Mouse (Mus musculus) frontal cortex, adult 2 months (tissue): Measurements from ENCODE around the gene Tbc1d10b. TPM values are rescaled to one million over a fixed set of nuclear protein-coding genes. Genes with fewer than 3 reads are reported as not detected.
A peak's percentile ranks its signal among the peaks of the same experiment; 100 is the strongest.

Experiments
- DNase-seq, 2 experiments: peaks; one replicate each; pipeline ENCODE4 v3.0.0; 2022; ENCODE audit warnings: low spot score in 1 of 2; ENCODE audit errors: extremely low spot score in 1 of 2
- polyA plus RNA-seq: library from polyadenylated mRNA; depleted of rRNA; stranded (reverse); fragments of >200 nt; gene quantifications from 2 replicates; pipeline ENCODE4 v1.2.3, GENCODE M21; 2012

Gene Tbc1d10b
- polyA plus RNA-seq, 1 experiment, result 77.8 TPM

DNA sequence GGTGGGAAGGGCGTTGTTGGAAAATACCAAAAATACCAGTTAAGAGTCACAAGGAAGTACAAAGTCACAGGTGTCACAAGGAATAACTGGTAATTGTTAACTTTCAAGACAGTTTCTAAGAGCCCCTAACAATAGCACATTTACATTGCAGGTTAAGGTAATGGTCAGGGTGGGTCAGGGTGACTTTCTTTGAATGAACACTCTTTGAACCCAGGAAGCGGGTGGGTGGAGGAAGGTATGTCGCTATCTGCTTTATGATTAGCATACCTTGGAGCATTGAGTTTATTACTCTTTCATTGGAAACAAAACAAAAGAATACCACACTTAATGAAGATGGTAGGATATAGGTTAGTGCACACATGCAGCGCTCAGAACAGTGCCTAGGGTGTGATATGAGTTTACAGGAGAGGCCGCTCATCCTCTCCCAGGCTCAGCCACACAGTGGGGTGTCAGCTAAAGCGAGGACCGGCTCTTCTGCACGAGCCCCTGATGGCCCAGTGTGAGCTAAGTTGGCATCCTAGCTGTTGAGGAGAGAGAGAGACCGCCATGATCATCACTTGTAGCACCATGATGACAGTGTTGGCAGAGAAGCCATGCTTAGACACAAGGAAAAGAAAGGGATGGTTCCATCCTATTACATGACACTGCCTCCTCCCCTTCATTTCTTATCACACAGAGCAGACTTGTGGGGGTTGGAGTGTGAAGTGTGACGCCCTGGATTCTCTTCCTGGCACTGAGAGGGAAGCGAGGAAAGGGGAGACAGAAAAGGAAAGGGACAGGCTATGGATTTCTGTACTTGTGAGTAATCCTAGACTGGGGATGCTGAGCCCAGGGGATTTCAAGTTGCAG lies 17.1 kb upstream of the Tbc1d10b start:
- peak in 1 of 2 experiments; percentile 71 for DNase-seq

- DNase-seq, result no peak
These were observed 16.3 kb upstream of the Tbc1d10b start for GRCm38 (mm10) chr7:127224616-127225015.

DNA sequence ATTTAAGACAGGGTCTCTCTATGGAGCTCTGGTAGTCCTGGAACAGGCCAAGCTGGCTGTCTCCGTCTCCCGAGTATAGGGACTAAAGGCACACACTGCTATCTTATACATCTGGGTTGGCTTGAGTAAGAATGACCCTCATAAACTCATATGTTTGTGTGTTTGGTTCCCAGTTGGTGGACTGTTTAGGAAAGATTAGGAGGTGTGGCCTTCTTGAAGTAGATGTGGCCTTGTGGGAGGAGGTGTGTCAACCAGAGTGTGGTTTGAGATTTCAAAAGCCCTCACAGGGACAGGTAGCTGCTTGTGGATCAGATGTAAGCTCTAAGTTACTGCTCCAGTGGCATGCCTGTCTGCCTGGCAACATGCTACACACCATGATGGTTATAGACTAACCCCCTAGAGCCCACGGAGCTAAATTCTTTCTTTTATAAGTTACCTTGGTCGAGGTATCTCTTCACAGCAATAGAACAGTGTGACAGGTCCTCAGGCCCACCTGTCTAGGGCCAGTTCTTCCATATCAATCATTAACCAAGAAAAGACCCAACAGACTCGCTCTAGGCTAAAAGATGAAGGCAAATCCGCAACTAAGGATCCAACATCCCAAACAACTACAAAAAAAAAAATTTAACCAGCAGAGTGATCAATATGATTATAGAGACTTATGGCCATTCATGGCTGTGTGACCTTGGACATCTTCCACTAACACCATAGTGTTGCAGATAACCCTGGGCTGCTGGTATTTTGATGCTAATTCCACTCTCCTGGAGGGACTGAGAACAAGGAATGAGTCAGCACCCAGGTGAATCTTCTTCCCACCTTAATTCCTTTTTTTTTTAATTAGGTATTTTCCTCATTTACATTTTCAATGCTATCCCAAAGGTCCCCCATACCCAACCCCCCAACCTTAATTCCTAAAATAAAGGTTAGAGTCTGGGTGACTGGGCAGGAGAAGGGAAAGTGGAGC lies 15.5 kb upstream of the Tbc1d10b start:
- DNase-seq, result no peak

- DNase-seq, result no peak
These were observed 14.8 kb upstream of the Tbc1d10b start for GRCm38 (mm10) chr7:127223106-127223505.

DNA sequence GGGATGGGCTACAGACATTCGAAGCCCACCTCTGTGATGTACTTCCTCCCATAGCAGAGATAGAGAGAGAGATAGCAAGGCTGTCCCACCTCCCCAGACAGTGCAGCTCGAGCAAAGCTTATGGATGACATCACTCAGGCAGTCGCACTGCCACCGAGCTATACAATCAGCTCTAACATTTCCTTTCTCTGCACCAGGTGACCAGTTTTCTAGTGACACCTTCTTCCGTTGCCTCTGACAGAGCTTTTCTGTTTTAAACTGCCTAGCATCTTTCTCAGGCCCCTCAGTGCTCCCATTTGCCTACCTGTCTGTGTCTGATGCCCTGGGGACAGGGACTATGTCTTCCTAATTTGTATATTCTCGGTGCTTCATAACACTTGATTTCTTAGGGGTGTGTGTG lies 12.2 kb upstream of the Tbc1d10b start:
- DNase-seq, result no peak

- DNase-seq, result no peak
These were observed 10.4 kb upstream of the Tbc1d10b start for GRCm38 (mm10) chr7:127218670-127219069.

GRCm38 (mm10) chr7:127217901-127218642 lies 9.8 kb upstream of the Tbc1d10b start:
- DNase-seq, result no peak

GRCm38 (mm10) chr7:127217475-127217874 lies 9.2 kb upstream of the Tbc1d10b start:
- no peak for DNase-seq

DNA sequence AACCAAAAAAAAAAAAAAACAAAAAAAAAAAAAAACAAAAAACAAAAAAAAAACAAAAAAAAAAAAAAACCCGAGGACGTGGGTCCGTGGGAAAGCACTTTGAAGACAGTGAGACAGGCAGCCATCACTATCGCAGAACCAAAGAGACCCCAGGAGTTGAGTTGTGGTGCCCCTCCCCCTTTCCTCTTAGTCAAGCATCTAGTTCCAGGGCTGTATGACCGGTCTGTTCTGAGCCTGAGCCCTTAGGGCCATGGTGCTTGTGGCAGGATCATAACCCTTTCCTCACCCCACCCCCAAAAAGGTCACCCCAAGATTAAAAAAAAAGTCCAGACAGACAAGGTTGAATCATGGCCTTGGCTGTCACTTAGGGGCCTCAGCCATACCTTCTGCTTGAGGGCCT lies 8.0 kb upstream of the Tbc1d10b start:
- no peak for DNase-seq

DNA sequence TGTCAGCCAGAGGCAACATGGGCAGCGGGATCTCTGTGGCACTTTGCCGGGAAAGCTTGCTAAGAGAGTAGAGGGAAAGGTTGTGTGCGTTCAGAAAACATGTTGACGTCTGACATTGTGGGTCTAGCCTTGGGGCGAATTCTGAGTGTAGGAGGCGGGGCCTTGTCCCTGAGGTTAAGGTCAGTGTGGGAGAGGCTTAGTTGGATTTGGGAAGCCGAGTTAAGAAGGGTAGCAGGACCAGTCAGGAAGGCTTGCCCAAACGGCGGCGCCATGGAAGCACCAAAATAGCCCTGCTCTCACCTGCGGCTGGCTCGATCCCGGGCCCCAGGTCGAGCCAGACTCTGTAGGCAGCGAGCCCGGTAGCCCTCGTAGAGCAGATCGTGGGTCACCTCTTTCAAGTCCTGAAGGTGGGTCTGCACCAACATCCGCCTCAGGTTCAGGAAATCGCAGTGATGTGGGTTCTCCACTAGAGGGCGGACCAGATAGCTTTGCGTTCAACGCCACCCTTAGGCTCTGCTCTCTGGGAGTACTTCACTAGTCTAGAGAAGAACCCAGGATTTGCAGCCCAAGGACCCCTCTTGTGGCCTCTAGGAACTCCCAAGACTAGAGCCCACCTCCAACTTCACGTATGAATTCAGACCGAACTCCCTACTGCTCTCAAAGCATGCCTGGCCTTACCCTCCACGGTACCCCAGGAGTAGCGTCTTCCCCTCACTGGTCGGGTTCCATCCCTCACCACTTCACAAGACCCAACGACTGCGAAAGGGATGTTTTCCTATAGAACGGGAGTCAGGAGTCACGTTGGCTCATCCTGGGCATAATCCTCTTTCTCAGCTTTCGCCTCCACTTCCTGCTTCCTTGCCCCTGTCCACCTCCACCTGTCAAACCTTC lies 7.0 kb upstream of the Tbc1d10b start:
- DNase-seq, result peak in 1 of 2 experiments; percentile 76

GRCm38 (mm10) chr7:127214521-127214920 lies 6.3 kb upstream of the Tbc1d10b start:
- no peak for DNase-seq

DNA sequence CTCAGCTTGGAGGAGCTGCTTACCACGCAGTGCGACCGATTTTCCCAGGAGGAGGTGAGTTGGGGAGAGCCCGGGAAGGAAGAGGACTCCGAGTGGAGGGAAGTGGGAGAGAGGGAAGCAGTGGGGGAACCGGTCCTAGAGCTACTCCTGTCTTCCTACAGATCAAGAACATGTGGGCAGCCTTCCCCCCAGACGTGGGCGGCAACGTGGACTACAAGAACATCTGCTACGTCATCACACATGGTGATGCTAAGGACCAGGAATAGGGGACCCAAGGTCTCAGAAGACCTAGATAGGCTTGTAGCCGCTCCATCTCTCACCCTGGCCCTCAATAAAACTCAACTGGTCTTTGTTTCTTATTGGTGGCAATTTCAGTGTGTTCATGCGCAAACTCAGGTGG lies 5.7 kb upstream of the Tbc1d10b start:
- DNase-seq, result no peak

DNA sequence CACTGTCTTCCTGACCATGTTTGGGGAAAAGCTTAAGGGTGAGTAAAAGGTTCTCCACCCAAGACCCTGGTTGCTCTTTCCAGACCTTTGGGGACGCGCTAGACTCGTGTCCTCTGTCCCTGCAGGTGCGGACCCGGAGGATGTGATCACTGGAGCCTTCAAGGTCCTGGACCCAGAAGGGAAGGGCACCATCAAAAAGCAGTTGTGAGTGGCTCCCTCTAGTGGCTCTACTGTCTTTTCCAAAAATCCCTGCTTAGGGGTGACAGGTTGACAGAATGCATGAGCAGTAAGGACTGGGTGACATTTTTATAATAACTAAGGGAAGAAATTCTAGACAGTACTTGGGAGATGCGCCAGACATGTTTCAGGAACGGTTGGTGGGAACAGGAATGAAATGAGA lies 5.2 kb upstream of the Tbc1d10b start:
- DNase-seq, result peak in 1 of 2 experiments; percentile 66

- no peak for DNase-seq
These were observed 4.4 kb upstream of the Tbc1d10b start for GRCm38 (mm10) chr7:127212432-127213250.

DNA sequence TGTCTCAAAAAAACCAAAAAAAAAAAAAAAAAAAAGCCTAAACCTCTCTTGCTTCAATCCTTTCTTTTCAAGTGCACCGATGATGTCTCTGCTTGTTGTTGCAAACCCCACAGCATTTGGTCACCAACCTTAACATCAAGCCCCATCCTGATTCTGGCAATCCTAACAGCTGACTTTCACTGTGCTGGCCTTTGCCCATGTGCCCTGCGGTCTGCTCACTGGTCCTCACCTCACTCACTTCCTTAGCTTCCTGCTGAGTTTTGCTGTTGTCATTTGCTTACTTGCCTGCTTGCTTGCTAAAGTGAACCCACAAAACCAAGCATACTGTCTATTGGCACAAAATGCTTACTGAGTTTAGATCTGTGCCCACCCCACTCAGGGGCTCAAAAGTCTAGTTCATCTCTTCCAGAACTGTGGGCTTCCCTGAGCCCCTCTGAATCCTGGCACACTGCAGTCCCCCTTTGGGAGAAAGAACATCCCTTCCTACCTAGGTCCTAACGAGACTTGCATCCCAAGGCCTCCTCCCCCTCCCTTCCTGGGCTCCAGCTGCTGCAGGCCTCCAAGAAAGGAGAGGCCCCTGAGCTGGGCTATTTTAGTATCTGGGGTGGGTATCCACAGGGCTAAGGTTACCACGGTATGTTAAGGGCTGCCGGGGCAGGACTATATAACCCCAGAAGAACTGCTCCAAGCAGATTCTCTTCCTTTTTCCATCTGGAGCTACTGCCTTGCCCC lies 2.9 kb upstream of the Tbc1d10b start:
- DNase-seq, result no peak

DNA sequence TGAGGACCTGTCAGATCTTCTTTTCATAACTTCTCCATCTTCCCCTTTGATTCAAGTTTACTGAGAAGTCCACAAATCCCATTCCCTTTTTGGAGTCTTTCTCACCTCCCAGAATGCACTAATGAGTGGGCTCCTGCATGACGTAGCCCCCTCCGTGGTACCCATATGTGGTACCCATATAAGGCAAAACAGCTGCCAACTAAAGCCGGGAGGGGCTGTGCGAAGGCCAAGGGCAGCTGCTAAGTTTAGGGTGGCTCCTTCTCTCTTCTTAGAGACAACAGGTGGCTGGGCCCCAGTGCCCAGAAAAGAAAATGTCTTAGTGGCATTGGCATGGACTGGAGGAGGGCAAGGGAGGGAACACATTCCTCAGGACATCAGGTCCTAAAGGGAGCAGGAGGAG lies 2.0 kb upstream of the Tbc1d10b start:
- no peak for DNase-seq

GRCm38 (mm10) chr7:127209851-127210250 lies 1.6 kb upstream of the Tbc1d10b start:
- DNase-seq, result no peak
